Mouse (Mus musculus): ENCODE measurements around the gene Smarcad1. TPM values are rescaled to one million over a fixed set of nuclear protein-coding genes. Genes with fewer than 3 reads are reported as not detected.

The Smarcad1 gene
- polyA plus RNA-seq, 1 experiment from 2014 or later = 104 TPM

GRCm38 (mm10) chr6:65126074-65126726, 83.8 kb downstream of the Smarcad1 start:
- H3K4me3 ChIP-seq (ENCODE audit: low read depth, low read length) = no peak overlapping the region
- ATAC-seq (ENCODE audit: insufficient number of reproducible peaks, insufficient read depth, low FRiP score, low read depth) = no peak; the same call in 1 of the 2 replicates
- H3K36me3 ChIP-seq (ENCODE audit: control insufficient read depth, insufficient read depth, low read length) = no peaks in the 10 kb centered on the region
- H3K4me1 ChIP-seq (ENCODE audit: control insufficient read depth, insufficient read depth, low read length) = no peaks in the 10 kb centered on the region
- 16% methylated on average over 2 of the region's 2 CpGs for WGBS
- no peaks in the 10 kb centered on the region for H3K27me3 ChIP-seq (ENCODE audit: control insufficient read depth, insufficient read depth, low read length)
- H3K9ac ChIP-seq (replicated peaks; ENCODE audit: low read depth, low read length) = no peak overlapping the region
- H3K4me2 ChIP-seq (replicated peaks; ENCODE audit: low read depth, low read length) = no peak overlapping the region
- H3K9me3 ChIP-seq (ENCODE audit: control insufficient read depth, low read depth, low read length) = no peaks in the 10 kb centered on the region
- H3K27ac ChIP-seq (ENCODE audit: low read length) = no peak overlapping the region

- H3K9me3 ChIP-seq (ENCODE audit: control insufficient read depth, low read depth, low read length) = no peaks in the 10 kb centered on the region
- no peak overlapping the region for H3K4me2 ChIP-seq (replicated peaks; ENCODE audit: low read depth, low read length)
- no peak overlapping the region for H3K27ac ChIP-seq (ENCODE audit: low read length)
- WGBS = 71% methylated on average over 6 of the region's 6 CpGs
- H3K4me1 ChIP-seq (ENCODE audit: control insufficient read depth, insufficient read depth, low read length) = no peaks in the 10 kb centered on the region
- no peak for ATAC-seq (ENCODE audit: insufficient number of reproducible peaks, insufficient read depth, low FRiP score, low read depth)
- no peaks in the 10 kb centered on the region for H3K36me3 ChIP-seq (ENCODE audit: control insufficient read depth, insufficient read depth, low read length)
- no peaks in the 10 kb centered on the region for H3K27me3 ChIP-seq (ENCODE audit: control insufficient read depth, insufficient read depth, low read length)
- no peak overlapping the region for H3K9ac ChIP-seq (replicated peaks; ENCODE audit: low read depth, low read length)
- H3K4me3 ChIP-seq (ENCODE audit: low read depth, low read length) = no peak overlapping the region
Observed at GRCm38 (mm10) chr6:65132376-65132775, 90.0 kb downstream of the Smarcad1 start.

GRCm38 (mm10) chr6:65137802-65138201, 95.4 kb downstream of the Smarcad1 start:
- no peaks in the 10 kb centered on the region for H3K27me3 ChIP-seq (ENCODE audit: control insufficient read depth, insufficient read depth, low read length)
- no peak overlapping the region for H3K4me3 ChIP-seq (ENCODE audit: low read depth, low read length)
- ATAC-seq (ENCODE audit: insufficient number of reproducible peaks, insufficient read depth, low FRiP score, low read depth) = 0 out of 2 replicates have a peak, but pooled peaks have one; percentile 28
- H3K27ac ChIP-seq (ENCODE audit: low read length) = no peak overlapping the region
- no peaks in the 10 kb centered on the region for H3K4me1 ChIP-seq (ENCODE audit: control insufficient read depth, insufficient read depth, low read length)
- no peaks in the 10 kb centered on the region for H3K36me3 ChIP-seq (ENCODE audit: control insufficient read depth, insufficient read depth, low read length)
- H3K9me3 ChIP-seq (ENCODE audit: control insufficient read depth, low read depth, low read length) = no peaks in the 10 kb centered on the region
- H3K4me2 ChIP-seq (replicated peaks; ENCODE audit: low read depth, low read length) = no peak overlapping the region
- WGBS = 32% methylated on average over 2 of the region's 2 CpGs
- H3K9ac ChIP-seq (replicated peaks; ENCODE audit: low read depth, low read length) = no peak overlapping the region

DNA sequence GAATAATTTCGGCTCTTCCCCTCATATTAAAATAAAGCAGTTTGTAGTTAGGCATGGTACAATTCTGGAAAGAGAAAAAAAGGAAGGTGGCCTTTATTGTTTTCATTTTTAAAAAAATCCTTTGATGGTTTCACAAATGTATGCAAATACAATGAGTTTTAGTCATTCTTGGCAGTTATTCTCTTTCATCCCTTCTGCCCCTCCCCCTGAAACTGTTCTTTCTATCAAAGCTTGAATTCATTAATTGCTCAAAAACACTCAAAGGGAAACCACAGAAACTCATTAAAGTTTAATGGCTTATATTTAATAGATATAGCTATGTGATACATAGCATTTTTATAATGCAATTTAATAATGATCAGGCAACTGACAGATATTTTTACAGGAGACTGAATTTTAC, 95.9 kb downstream of the Smarcad1 start:
- H3K36me3 ChIP-seq (ENCODE audit: control insufficient read depth, insufficient read depth, low read length) = no peaks in the 10 kb centered on the region
- no peaks in the 10 kb centered on the region for H3K9me3 ChIP-seq (ENCODE audit: control insufficient read depth, low read depth, low read length)
- no peak overlapping the region for H3K27ac ChIP-seq (ENCODE audit: low read length)
- no peak for ATAC-seq (ENCODE audit: insufficient number of reproducible peaks, insufficient read depth, low FRiP score, low read depth)
- no peaks in the 10 kb centered on the region for H3K4me1 ChIP-seq (ENCODE audit: control insufficient read depth, insufficient read depth, low read length)
- H3K4me3 ChIP-seq (ENCODE audit: low read depth, low read length) = no peak overlapping the region
- no peak overlapping the region for H3K4me2 ChIP-seq (replicated peaks; ENCODE audit: low read depth, low read length)
- no peaks in the 10 kb centered on the region for H3K27me3 ChIP-seq (ENCODE audit: control insufficient read depth, insufficient read depth, low read length)
- WGBS = 82% methylated on average over 1 of the region's 1 CpGs
- no peak overlapping the region for H3K9ac ChIP-seq (replicated peaks; ENCODE audit: low read depth, low read length)

GRCm38 (mm10) chr6:65140082-65140749, 97.8 kb downstream of the Smarcad1 start:
- no peaks in the 10 kb centered on the region for H3K27me3 ChIP-seq (ENCODE audit: control insufficient read depth, insufficient read depth, low read length)
- 0 out of 2 replicates have a peak, but pooled peaks cover 3% of the 10 kb centered on the region for H3K4me1 ChIP-seq (ENCODE audit: control insufficient read depth, insufficient read depth, low read length)
- no peaks in the 10 kb centered on the region for H3K9me3 ChIP-seq (ENCODE audit: control insufficient read depth, low read depth, low read length)
- H3K27ac ChIP-seq (ENCODE audit: low read length) = no peak overlapping the region
- no peak overlapping the region for H3K4me3 ChIP-seq (ENCODE audit: low read depth, low read length)
- ATAC-seq (ENCODE audit: insufficient number of reproducible peaks, insufficient read depth, low FRiP score, low read depth) = no peak
- H3K4me2 ChIP-seq (replicated peaks; ENCODE audit: low read depth, low read length) = no peak overlapping the region
- H3K36me3 ChIP-seq (ENCODE audit: control insufficient read depth, insufficient read depth, low read length) = no peaks in the 10 kb centered on the region
- H3K9ac ChIP-seq (replicated peaks; ENCODE audit: low read depth, low read length) = no peak overlapping the region
- 73% methylated on average over 5 of the region's 5 CpGs for WGBS

DNA sequence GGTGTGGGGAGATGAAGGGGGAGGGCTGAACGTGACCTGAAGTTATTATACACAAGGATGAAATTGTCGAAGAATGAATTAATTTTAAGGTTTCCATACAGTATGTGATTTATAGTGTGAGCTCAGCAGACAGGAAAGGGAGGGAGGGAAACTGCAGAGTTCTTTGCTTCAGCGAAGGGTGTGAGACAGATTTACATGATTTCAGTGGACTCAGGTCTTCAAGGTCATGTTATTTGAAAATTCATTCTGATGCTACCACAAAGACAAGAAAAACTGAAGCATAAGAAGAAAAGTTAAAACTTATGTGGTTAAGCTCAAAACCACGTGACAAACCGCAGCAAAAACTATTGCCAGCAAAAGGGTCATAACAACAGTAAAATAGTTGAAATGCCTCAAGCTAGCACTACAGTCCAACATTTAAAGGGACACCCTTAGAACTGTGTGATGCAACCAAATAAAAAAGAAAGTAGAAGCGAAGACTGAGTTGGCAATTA, 98.4 kb downstream of the Smarcad1 start:
- no peaks in the 10 kb centered on the region for H3K36me3 ChIP-seq (ENCODE audit: control insufficient read depth, insufficient read depth, low read length)
- no peak for ATAC-seq (ENCODE audit: insufficient number of reproducible peaks, insufficient read depth, low FRiP score, low read depth)
- no peaks in the 10 kb centered on the region for H3K9me3 ChIP-seq (ENCODE audit: control insufficient read depth, low read depth, low read length)
- H3K4me2 ChIP-seq (replicated peaks; ENCODE audit: low read depth, low read length) = no peak overlapping the region
- H3K27ac ChIP-seq (ENCODE audit: low read length) = no peak overlapping the region
- H3K9ac ChIP-seq (replicated peaks; ENCODE audit: low read depth, low read length) = no peak overlapping the region
- no peaks in the 10 kb centered on the region for H3K27me3 ChIP-seq (ENCODE audit: control insufficient read depth, insufficient read depth, low read length)
- WGBS = 56% methylated on average over 6 of the region's 6 CpGs
- H3K4me3 ChIP-seq (ENCODE audit: low read depth, low read length) = no peak overlapping the region
- H3K4me1 ChIP-seq (ENCODE audit: control insufficient read depth, insufficient read depth, low read length) = 0 out of 2 replicates have a peak, but pooled peaks cover 3% of the 10 kb centered on the region

GRCm38 (mm10) chr6:65142316-65142715, 99.9 kb downstream of the Smarcad1 start:
- ATAC-seq (ENCODE audit: insufficient number of reproducible peaks, insufficient read depth, low FRiP score, low read depth) = no peak
- Histone ChIP-seq H3K36me3 (ENCODE audit: control insufficient read depth, insufficient read depth, low read length) (no peaks in the 10 kb centered on the region), H3K27ac (ENCODE audit: low read length) (no peak overlapping the region), H3K4me1 (ENCODE audit: control insufficient read depth, insufficient read depth, low read length) (0 out of 2 replicates have a peak, but pooled peaks cover 3% of the 10 kb centered on the region), H3K9ac (replicated peaks; ENCODE audit: low read depth, low read length) (no peak overlapping the region), H3K4me3 (ENCODE audit: low read depth, low read length) (no peak overlapping the region), H3K27me3 (ENCODE audit: control insufficient read depth, insufficient read depth, low read length) (no peaks in the 10 kb centered on the region), H3K4me2 (replicated peaks; ENCODE audit: low read depth, low read length) (no peak overlapping the region), H3K9me3 (ENCODE audit: control insufficient read depth, low read depth, low read length) (no peaks in the 10 kb centered on the region)
- 88% methylated on average over 1 of the region's 1 CpGs for WGBS

GRCm38 (mm10) chr6:65144621-65145205, 102.3 kb downstream of the Smarcad1 start, which contains the start of gene Hpgds:
Gene Hpgds (minus strand): TSS chr6:65144908.
- Histone ChIP-seq H3K27ac (ENCODE audit: low read length) (peak within 1 kb of the TSS; percentile 27; the same call in 1 of the 2 replicates), H3K36me3 (ENCODE audit: control insufficient read depth, insufficient read depth, low read length) (no peaks in the 10 kb centered on the region), H3K9ac (replicated peaks; ENCODE audit: low read depth, low read length) (no peak within 1 kb of the TSS), H3K4me2 (replicated peaks; ENCODE audit: low read depth, low read length) (peak within 1 kb of the TSS; percentile 22; the same call in 1 of the 2 replicates), H3K4me3 (ENCODE audit: low read depth, low read length) (no peak within 1 kb of the TSS), H3K27me3 (ENCODE audit: control insufficient read depth, insufficient read depth, low read length) (no peaks in the 10 kb centered on the region), H3K4me1 (ENCODE audit: control insufficient read depth, insufficient read depth, low read length) (0 out of 2 replicates have a peak, but pooled peaks cover 3% of the 10 kb centered on the region), H3K9me3 (ENCODE audit: control insufficient read depth, low read depth, low read length) (no peaks in the 10 kb centered on the region)
- whole genome bisulfite sequencing = 33% methylated on average over 16 of the region's 16 CpGs
- peak; percentile 61; the same call in 1 of the 2 replicates for ATAC-seq (ENCODE audit: insufficient number of reproducible peaks, insufficient read depth, low FRiP score, low read depth)
